Mouse (Mus musculus): ENCODE results near the gene Wdr20. TPM values are rescaled to one million over a fixed set of nuclear protein-coding genes. Genes with fewer than 3 reads are reported as not detected.

Gene Wdr20
- total RNA-seq, 2 experiments from 2014 or later = 36.9 to 42.8 TPM

DNA sequence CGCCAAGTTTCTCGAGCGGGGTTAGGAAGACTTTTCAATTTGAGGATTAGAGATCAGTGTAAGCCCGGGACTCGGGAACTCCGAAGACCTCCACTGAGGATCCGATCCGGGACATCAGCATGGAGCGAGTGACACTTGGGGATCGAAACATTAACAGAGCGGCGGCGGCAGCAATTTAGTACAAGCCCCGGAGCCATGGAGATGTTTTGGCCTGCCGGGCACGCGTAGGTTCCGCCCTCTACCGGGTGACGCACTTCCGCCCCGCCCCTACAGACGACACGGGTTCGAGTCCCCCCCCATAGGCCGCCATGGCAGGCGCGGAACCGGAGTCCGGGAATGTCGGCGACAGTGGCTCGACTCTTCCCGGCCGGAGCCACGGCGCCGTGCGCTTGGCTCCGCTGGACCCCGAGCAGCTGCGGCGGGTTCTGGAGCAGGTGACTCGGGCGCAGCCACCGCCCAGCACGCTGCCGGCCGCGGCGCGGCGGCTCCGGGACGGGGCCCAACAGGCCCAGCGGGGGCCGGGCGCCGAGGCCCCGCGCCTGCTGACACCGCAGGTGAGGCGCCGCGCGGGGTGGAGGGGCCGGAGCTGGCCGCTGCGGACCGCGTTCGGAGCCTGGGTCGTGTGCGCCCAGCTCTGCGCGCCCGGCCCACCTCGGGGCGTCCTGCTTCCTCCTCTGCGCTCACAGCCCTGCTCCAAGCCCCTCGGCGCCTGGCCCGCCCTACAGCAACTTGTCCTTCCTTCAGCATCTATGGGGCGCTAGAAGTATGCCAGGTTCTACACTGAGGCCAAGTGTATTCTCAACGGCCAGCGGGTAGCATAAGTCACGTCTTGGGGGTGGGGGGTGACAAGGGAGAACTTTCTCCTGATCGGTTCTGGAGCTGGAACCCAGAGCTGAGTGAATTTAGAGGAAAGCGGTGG is 112.5 kb downstream of the Wdr20 start, which contains the start of gene Zfp839:
Gene Zfp839 (plus strand): TSS at position 244 of the 919 bp plus-strand sequence.
- peak; percentile 87 for DNase-seq (ENCODE audit: low spot score in 2 of 2)

DNA sequence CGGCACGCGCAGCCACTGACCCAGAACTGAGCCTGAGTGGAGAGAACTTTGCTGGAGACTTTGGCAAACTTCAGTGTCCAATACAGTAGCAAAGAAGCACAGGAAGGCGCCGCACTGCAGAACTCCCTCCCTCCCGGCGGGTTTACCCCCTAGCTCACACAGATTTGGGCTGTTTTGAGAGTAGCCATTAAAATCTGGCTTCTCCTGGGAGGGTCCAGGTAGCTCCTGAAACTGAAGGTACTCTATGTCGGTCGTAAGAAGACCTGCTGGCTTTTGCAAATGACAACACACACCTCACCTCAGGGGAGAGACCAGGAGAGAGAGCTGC is 113.1 kb downstream of the Wdr20 start:
- no peak for DNase-seq (ENCODE audit: low spot score in 2 of 2)

DNA sequence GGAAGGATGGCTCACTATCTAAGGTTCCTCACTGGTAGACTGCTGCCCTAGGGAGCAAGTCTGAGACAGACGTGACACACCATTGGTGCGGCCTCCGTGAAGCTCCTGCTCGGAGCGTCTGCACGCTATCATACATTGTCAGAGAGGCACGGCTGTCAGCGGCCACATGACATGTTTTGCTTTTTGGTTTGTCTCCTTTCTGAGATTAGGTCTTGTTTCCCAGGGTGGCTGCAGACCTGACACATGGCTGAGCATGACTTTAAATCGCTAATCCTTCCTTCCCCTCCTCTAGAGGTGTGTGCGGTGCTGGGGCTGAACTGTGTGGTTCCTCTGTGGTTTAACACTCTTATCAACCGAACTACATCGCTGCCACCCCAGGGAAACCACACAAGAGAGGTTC is 113.7 kb downstream of the Wdr20 start:
- DNase-seq (ENCODE audit: low spot score in 2 of 2) = no peak

DNA sequence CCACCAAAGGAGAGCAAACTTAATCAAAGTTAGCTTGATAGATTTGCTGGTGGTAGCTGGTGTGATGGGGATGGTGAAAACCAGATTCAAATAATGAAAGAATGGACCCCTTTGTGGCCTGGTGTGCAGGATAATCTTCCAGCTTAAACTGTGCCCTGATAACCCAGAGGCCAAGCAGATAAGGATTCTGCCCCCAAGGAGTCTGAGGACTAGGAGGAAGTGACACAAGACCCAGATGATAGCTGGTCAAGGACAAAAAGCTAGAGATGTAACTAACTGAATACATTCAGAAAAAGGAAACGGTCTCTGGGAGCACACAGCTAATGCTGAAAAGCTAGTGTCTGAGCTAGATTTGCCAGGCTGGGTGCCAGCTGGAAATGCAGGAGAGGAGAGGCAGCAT is 114.2 kb downstream of the Wdr20 start:
- DNase-seq (ENCODE audit: low spot score in 2 of 2) = no peak

Other genes with a start within 250 kb of the Wdr20 start
- 100 to 1,000 TPM; 301 to 319 TPM for gene Dync1h1, start 136.5 kb upstream of the Wdr20 start, total RNA-seq (2021)
- not detected for gene 1700001K19Rik, start 55.3 kb upstream of the Wdr20 start, total RNA-seq (2021)
- gene Hsp90aa1, start 35.2 kb upstream of the Wdr20 start, total RNA-seq (2021) = 100 to 1,000 TPM; 938 to 989 TPM
- gene Mok, start 103.0 kb downstream of the Wdr20 start, total RNA-seq (2021) = 1 to 10 TPM; 7.3 to 9.8 TPM
- gene Zfp839, start 112.3 kb downstream of the Wdr20 start, total RNA-seq (2021) = 10 to 100 TPM in 1 of 2 experiments, 1 to 10 TPM in 1; 9.8 to 11.2 TPM
- 10 to 100 TPM; 83.3 to 87.3 TPM for gene Cinp, start 151.2 kb downstream of the Wdr20 start, total RNA-seq (2021)
- 10 to 100 TPM; 38.5 to 39.7 TPM for gene Tecpr2, start 151.3 kb downstream of the Wdr20 start, total RNA-seq (2021)
- 10 to 100 TPM in 1 of 2 experiments, 1 to 10 TPM in 1; 9.6 to 10.1 TPM for gene Ankrd9, start 241.1 kb downstream of the Wdr20 start, total RNA-seq (2021)

All from layer of hippocampus, postnatal 14 days (tissue).